Mouse (Mus musculus): ENCODE measurements around the gene Ppargc1a.

Gene Ppargc1a

GRCm38 (mm10) chr5:51552483-51553091 is 14.9 kb downstream of the Ppargc1a start:
- peak; percentile 7 to 9 for DNase-seq

GRCm38 (mm10) chr5:51551852-51552482 is 15.6 kb downstream of the Ppargc1a start:
- no peak for DNase-seq

GRCm38 (mm10) chr5:51547442-51548035 is 20.0 kb downstream of the Ppargc1a start:
- no peak for DNase-seq

- DNase-seq: no peak
Measured at GRCm38 (mm10) chr5:51546817-51547216, 20.7 kb downstream of the Ppargc1a start.

GRCm38 (mm10) chr5:51545133-51546049 is 22.1 kb downstream of the Ppargc1a start:
- DNase-seq: no peak

DNA sequence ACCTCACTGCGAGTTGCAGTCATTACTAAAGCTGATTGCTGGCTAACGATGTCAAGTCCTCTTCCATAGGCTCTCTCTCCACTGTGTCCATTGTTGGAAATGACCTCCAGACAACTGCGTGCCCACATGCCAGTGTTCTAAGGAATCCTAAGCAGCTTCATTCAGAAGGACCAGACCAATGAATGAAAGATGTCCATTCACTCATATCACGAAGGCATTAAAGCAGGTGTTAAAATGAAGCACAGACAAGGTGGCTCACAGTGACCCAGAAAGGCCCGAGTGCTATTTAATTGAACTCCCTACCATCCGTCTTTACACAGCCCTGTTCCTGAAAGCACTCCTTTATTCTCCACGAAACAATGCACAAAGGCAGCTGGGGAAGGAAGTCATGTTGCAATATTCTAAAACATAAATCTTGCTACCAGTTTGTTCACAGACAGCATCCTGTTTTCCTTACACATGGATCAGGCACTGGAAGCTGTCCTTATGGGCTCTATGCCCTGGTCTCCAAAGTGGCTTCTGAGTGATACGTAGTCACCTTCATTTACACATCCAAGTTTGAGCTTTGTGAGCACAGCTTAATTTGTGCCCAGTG is 23.3 kb downstream of the Ppargc1a start:
- no peak for DNase-seq

GRCm38 (mm10) chr5:51541557-51541956 is 26.0 kb downstream of the Ppargc1a start:
- DNase-seq: no peak

DNA sequence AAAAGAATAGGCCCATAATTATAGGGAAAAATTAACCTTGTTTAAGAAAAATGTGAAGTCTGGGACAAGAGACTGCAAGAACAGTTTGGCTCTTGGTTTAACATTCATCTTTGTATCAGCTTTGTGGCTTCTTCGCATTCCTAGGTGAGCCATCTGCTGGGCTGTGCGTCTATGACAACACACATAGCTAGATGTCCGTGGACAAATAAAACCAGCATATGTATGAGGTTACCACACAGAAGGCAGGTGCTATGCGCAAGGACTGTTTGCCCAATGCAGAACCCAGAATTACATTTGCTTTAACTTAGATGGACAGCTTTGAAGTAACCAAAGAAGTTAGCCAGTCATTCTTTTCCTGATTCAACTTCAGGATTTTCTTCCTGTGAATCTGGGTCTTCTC is 26.7 kb downstream of the Ppargc1a start:
- DNase-seq: no peak

DNA sequence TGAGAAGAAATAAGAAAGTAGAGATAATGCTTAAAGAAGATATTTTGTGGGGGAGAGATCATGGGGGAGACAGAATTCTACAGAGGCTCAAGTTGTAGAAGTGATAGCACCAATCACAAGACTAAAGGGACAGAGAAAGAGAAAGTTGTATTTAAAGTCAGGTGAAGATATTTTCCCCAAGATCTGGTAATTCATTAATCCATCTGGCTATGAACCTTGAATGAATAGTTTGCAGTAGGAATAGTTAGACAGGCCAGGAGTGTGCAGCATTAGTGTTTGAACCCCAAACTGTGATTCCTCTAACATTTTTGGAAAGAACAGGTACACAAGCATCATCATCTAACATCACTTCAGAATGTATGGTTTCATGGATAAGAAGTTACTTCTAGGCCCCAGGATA is 28.0 kb downstream of the Ppargc1a start:
- no peak for DNase-seq

- DNase-seq: no peak
Measured at GRCm38 (mm10) chr5:51538319-51538718, 29.2 kb downstream of the Ppargc1a start.

GRCm38 (mm10) chr5:51537646-51538030 is 29.9 kb downstream of the Ppargc1a start:
- no peak for DNase-seq

- no peak for DNase-seq
Measured at GRCm38 (mm10) chr5:51537009-51537645, 30.4 kb downstream of the Ppargc1a start.

GRCm38 (mm10) chr5:51534456-51534855 is 33.1 kb downstream of the Ppargc1a start:
- no peak for DNase-seq

DNA sequence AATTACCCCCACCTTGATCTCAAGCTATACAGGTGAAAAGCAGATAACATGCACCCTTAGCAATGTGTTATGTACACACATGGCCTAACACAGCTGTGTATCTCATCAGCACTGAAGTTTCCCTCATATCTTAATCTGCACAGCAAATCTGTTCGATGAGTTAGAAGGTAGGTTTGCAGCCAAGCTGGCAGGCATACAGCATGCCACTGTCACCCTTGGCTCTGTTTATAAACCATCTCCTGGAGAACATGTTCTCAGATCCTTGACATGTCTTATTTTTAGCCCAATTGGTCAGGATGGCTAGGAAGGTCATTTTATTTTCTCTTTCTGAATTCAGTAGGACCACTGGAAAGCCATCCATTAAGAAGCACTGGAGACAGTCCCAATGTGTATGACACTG is 36.2 kb downstream of the Ppargc1a start:
- no peak for DNase-seq

GRCm38 (mm10) chr5:51529444-51529843 is 38.1 kb downstream of the Ppargc1a start:
- DNase-seq: no peak

- DNase-seq: no peak
Measured at GRCm38 (mm10) chr5:51528165-51528498, 39.4 kb downstream of the Ppargc1a start.

DNA sequence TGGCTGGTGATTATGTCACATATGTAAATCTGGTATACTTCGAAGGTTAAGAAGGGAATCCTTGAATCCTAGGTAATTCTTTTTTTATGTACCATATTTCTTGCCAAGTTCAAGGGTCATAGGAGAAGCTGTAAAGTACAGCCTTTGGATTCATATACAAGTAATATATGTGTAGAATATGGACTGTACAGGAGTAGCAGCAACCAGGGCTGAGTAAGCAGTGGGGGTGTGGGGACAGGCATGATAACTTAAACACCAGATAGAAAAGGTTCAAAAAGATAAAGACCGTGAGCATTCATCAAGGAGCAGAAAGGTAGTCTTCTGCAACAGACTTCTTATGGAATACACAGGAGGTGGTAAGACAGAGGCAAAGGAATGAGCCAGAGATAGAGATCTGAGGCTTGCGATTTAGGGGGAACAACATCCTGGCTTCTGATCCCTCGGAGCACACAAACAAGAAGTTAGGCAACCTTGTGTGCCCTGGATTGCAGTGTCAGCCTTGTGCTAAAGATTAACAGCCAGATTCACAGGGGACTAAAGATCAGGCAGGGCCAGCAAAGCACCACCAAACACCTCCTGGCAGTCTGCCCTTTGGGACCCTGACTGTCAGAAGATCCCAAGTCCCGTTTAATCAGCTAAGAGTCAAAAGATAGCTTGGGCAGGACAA is 39.9 kb downstream of the Ppargc1a start:
- no peak for DNase-seq

GRCm38 (mm10) chr5:51525858-51526257 is 41.7 kb downstream of the Ppargc1a start:
- DNase-seq: no peak

DNA sequence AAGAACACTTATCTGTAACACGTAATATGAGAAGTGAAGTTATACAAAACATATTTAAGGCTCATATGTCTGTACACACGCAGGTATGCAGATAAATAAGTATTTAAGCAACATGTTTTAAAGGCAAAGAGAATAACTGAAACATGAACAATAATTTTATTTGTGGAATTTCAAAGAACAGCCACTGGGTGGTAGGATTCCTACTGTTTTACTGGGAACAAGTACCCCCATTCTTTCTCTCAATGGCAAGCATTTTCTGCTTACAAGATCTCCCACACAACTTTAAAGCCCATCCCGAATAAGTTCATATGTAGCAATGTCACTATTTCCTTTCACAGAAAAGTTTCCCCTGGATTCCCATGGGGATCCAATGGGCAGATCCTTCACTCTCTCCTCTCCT is 46.7 kb downstream of the Ppargc1a start:
- no peak for DNase-seq

DNA sequence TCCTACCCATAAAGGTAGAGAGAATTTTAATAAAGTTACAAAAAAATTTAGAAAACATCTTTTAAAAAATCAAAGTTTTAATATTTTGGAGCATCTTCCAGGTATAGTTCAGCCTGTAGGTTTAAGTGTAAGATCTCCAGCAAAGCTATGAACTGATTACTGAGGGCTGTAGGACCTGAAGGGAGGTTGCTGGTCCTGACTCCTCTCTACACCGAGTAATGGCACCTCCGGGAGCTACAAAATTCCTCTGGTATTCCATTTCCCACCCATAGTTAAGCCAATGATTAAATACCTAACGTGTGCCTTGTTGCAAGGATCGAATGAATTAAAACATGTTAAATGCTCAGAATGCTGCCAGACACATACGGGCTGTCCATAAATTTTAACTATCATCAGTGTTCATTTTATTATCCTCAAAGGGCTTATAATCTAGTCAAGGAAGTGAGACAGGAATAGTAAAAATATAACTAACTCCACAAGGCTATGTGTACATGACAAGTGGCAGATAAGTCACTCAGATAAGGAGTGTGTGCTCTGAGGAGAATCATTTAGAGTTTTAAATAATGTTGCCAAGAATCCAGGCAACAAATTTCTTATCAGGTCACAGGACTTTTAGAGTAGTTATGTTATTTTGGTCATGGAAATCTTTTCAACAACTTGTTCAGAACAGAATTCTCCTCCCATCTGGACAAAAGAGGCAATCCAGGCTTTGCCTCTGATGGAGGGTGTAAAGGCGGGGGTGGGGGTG is 49.9 kb downstream of the Ppargc1a start:
- no peak for DNase-seq

DNA sequence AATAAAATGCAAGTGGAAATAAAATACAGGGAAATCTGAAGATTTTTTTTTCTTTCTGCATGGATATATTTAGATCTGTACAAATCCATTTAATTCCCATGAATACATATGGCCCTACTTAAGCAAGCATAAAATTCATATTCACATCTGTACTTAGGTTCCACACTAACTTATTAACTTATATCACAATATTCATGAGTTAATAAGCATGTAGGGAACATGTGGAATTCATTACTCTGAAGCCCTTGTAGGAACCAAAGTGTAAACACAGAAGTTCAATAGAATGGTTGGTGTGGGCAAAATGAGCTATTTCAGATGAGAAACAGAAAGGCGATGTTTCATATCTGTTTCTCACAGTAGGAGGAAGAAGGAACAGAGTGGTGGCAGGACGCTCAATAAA is 62.9 kb downstream of the Ppargc1a start:
- DNase-seq: no peak

Data from thymus, adult 18-20 months (tissue).